Mouse (Mus musculus) common myeloid progenitor, adult 5-6 weeks (primary cell): ENCODE results near the gene Cox7a2l. TPM values are rescaled to one million over a fixed set of nuclear protein-coding genes. Genes with fewer than 3 reads are reported as not detected.

Experiments
- ATAC-seq: replicated peaks from 2 replicates; pipeline ENCODE4 v1.8.0; 2016; ENCODE audit warnings: low read depth, mild to moderate bottlenecking, moderate TSS enrichment, inconsistent platforms; ENCODE audit not compliant: poor library complexity, severe bottlenecking
- total RNA-seq: library from RNA; stranded (forward); fragments of 200-1000, 187-1606 nt; gene quantifications from 2 replicates; pipeline ENCODE4 v1.2.3, GENCODE M21; 2017

Gene Cox7a2l
- total RNA-seq, 1 experiment from 2014 or later, result 267 TPM

- ATAC-seq, result peak; percentile 86
These were observed 9.7 kb upstream of the Cox7a2l start for GRCm38 (mm10) chr17:83526624-83527532.

- ATAC-seq, result no peak
These were observed 9.0 kb upstream of the Cox7a2l start for GRCm38 (mm10) chr17:83526091-83526561.

- ATAC-seq, result peak; percentile 30; the same call in 1 of the 2 replicates
These were observed 8.5 kb upstream of the Cox7a2l start for GRCm38 (mm10) chr17:83525596-83525995.

GRCm38 (mm10) chr17:83524753-83525152, 7.6 kb upstream of the Cox7a2l start:
- no peak for ATAC-seq

GRCm38 (mm10) chr17:83522590-83523379, 5.7 kb upstream of the Cox7a2l start:
- ATAC-seq, result no peak

GRCm38 (mm10) chr17:83521881-83522280, 4.8 kb upstream of the Cox7a2l start:
- ATAC-seq, result no peak

GRCm38 (mm10) chr17:83514213-83514701, 2.9 kb downstream of the Cox7a2l start:
- peak; percentile 94 for ATAC-seq

- peak; percentile 42 for ATAC-seq
These were observed 3.4 kb downstream of the Cox7a2l start for GRCm38 (mm10) chr17:83513655-83514212.

GRCm38 (mm10) chr17:83512130-83512529, 5.0 kb downstream of the Cox7a2l start:
- no peak for ATAC-seq

GRCm38 (mm10) chr17:83503693-83504092, 13.4 kb downstream of the Cox7a2l start:
- ATAC-seq, result no peak

- no peak for ATAC-seq
These were observed 17.4 kb downstream of the Cox7a2l start for GRCm38 (mm10) chr17:83499692-83500091.

- no peak for ATAC-seq
These were observed 18.2 kb downstream of the Cox7a2l start for GRCm38 (mm10) chr17:83498889-83499288.

GRCm38 (mm10) chr17:83487762-83488161, 29.4 kb downstream of the Cox7a2l start:
- ATAC-seq, result no peak

- ATAC-seq, result no peak
These were observed 33.3 kb downstream of the Cox7a2l start for GRCm38 (mm10) chr17:83483784-83484183.

GRCm38 (mm10) chr17:83482817-83483536, 34.2 kb downstream of the Cox7a2l start:
- no peak for ATAC-seq

- ATAC-seq, result no peak
These were observed 35.6 kb downstream of the Cox7a2l start for GRCm38 (mm10) chr17:83481551-83481950.

GRCm38 (mm10) chr17:83477089-83477488, 40.0 kb downstream of the Cox7a2l start:
- no peak for ATAC-seq

- no peak for ATAC-seq
These were observed 47.5 kb downstream of the Cox7a2l start for GRCm38 (mm10) chr17:83469586-83469985.

GRCm38 (mm10) chr17:83466697-83467251, 50.4 kb downstream of the Cox7a2l start:
- ATAC-seq, result no peak
